Mouse (Mus musculus) ES-Bruce4 (cell line): ENCODE measurements at regions not wholly inside any gene's neighbourhood (a gene's known extent, or its start where the extent isn't known, plus 50 kb on each side); places are given as distances from the start of the nearest gene placed in this dataset.

Experiments used
- CTCF ChIP-seq: IDR thresholded peaks from one replicate; pipeline ENCODE4 v1.8.1; 2011; ENCODE audit warnings: low read depth, low read length
- POLR2A ChIP-seq: IDR thresholded peaks from one replicate; pipeline ENCODE4 v1.8.1; 2011; ENCODE audit warnings: low read length; ENCODE audit not compliant: insufficient read depth

GRCm38 (mm10) chr1:133522825-133523224 is 87.3 kb downstream of the Snrpe start:
- TF ChIP-seq POLR2A (no peak), CTCF (no peak)
